Mouse (Mus musculus): ENCODE results near the gene Thap7. TPM values are rescaled to one million over a fixed set of nuclear protein-coding genes. Genes with fewer than 3 reads are reported as not detected.

Thap7 gene
- polyA plus RNA-seq, 1 experiment from 2014 or later = 50.9 TPM

DNA sequence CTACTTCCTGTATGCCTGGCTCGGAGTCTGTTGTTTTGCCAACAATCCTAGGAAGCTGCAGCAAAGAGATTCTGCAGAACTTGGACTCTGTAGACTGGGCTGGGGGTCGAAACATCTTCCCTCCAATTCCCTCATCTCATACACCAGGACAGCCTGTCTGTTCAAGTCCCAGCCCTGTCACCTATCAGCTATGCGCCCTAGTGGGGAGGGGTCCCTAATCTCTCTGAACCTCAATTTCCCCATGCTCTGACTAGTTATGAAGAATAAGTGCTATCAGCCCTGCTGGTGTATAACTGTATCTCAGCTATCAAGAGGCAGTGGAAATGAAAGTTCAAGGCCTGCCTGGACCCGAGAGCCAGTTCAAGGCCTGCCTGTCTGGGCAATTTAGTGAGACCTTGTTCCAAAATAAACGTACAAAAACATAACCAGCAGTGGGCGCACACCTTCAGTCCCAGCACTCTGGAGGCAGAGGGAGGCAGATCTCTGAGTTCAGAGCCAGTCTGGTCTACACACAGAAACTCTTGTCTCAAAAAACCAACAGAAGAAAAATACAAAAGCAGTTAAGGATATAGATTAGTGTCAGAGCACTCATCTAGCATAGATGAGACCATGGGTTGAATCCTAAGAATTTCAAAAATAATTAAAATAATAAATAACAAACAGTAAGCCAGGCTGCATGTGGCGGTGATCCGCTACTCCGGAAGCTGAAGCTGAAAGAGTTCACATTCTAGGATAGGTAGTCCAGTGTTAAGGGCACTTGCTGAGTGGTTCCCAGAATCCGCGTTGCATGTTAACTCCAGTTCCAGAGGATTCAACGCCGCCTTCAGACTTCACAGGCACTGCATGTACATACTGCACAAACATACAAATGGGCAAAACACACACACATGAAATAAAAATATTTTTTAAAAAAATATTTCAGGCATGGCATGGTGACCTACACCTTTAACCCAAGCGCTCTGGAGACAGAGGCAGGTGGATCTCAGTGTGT, 42.2 kb downstream of the Thap7 start:
- 46% methylated on average over 14 of the region's 14 CpGs for WGBS
- H3K9ac ChIP-seq (ENCODE audit: low read depth, low read length) = no peak overlapping the region; the same call in 1 of the 2 replicates
- ATAC-seq (ENCODE audit: low read depth) = 0 out of 2 replicates have a peak, but pooled peaks have one; percentile 1
- H3K9me3 ChIP-seq (ENCODE audit: control insufficient read depth, low read length) = no peaks in the 10 kb centered on the region
- peaks cover 12% of the 10 kb centered on the region; the same call in 1 of the 2 replicates for H3K27me3 ChIP-seq (replicated peaks; ENCODE audit: control insufficient read depth, insufficient read depth, low read length)
- H3K27ac ChIP-seq (replicated peaks; ENCODE audit: low read depth, low read length) = no peak overlapping the region
- DNase-seq (ENCODE audit: low spot score) = peak; percentile 27
- H3K4me2 ChIP-seq (ENCODE audit: low read depth, low read length) = peak overlapping the region; percentile 90
- no peaks in the 10 kb centered on the region for H3K4me1 ChIP-seq (ENCODE audit: control insufficient read depth, insufficient read depth, low read length)
- peaks cover 44% of the 10 kb centered on the region for H3K36me3 ChIP-seq (ENCODE audit: control insufficient read depth, insufficient read depth, low read length)
- H3K4me3 ChIP-seq (ENCODE audit: low read depth, low read length) = peak overlapping the region; percentile 46

GRCm38 (mm10) chr16:17486505-17486904, 44.4 kb downstream of the Thap7 start:
- Histone ChIP-seq H3K27me3 (replicated peaks; ENCODE audit: control insufficient read depth, insufficient read depth, low read length) (peaks cover 12% of the 10 kb centered on the region; the same call in 1 of the 2 replicates), H3K4me1 (ENCODE audit: control insufficient read depth, insufficient read depth, low read length) (no peaks in the 10 kb centered on the region), H3K27ac (replicated peaks; ENCODE audit: low read depth, low read length) (no peak overlapping the region), H3K9me3 (ENCODE audit: control insufficient read depth, low read length) (no peaks in the 10 kb centered on the region), H3K9ac (ENCODE audit: low read depth, low read length) (no peak overlapping the region), H3K36me3 (ENCODE audit: control insufficient read depth, insufficient read depth, low read length) (peaks cover 58% of the 10 kb centered on the region), H3K4me3 (ENCODE audit: low read depth, low read length) (no peak overlapping the region), H3K4me2 (ENCODE audit: low read depth, low read length) (no peak overlapping the region)
- 38% methylated on average over 3 of the region's 3 CpGs for WGBS
- ATAC-seq (ENCODE audit: low read depth) (no peak), DNase-seq (ENCODE audit: low spot score) (peak; percentile 68)

DNA sequence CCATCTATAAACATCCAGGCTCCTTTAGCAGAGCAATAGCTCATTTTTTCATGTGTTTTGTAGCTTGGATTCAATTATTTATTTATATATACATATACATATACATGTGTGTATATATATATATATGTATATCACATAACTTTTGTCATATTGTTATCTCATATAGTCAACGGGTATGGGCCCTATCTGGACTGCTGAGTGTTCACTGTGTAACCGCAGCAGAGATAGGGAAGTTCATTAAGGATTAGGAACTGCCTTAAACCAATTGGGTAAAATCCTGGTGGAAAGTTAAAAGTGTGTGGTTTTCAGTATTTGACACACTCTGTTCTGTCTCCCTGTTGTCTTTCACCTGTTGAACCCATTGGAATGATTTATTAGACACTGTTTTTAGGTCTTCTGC, 49.5 kb downstream of the Thap7 start:
- H3K4me1 ChIP-seq (ENCODE audit: control insufficient read depth, insufficient read depth, low read length) = no peaks in the 10 kb centered on the region
- H3K4me3 ChIP-seq (ENCODE audit: low read depth, low read length) = no peak overlapping the region
- 95% methylated on average over 2 of the region's 2 CpGs for WGBS
- no peak overlapping the region for H3K4me2 ChIP-seq (ENCODE audit: low read depth, low read length)
- no peak for ATAC-seq (ENCODE audit: low read depth)
- H3K36me3 ChIP-seq (ENCODE audit: control insufficient read depth, insufficient read depth, low read length) = peaks cover 64% of the 10 kb centered on the region
- H3K9ac ChIP-seq (ENCODE audit: low read depth, low read length) = no peak overlapping the region
- no peak overlapping the region for H3K27ac ChIP-seq (replicated peaks; ENCODE audit: low read depth, low read length)
- H3K9me3 ChIP-seq (ENCODE audit: control insufficient read depth, low read length) = no peaks in the 10 kb centered on the region
- no peaks in the 10 kb centered on the region for H3K27me3 ChIP-seq (replicated peaks; ENCODE audit: control insufficient read depth, insufficient read depth, low read length)
- no peak for DNase-seq (ENCODE audit: low spot score)

DNA sequence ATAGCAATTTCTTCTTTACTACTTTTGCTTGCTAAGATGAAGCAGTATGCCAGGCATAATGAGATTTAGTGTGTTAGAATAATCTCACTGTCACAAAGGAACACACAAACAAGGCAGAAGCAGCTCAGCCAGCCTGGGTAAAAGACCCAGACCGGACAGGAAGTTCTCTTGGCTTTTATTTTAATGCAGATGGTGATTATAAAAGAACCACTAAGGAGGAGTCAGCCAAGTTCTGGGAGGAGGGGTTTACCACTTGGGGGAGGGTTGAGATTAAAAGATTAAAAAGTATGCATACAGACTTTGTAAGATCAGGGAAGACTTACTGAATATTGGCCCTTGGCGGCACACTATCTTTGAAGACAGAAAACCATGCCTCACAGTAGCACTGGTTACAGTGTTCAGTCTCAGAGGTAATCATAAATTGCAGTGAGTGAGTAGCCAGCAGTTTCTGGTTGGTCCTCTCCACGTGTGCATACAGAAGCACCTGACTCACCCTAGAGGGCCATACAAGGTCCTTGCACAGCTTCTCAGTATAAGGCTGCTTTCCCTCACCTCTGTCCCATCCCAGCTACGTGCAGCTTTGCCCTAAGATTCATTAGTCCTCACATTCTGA, 52.5 kb downstream of the Thap7 start:
- ATAC-seq (ENCODE audit: low read depth) (no peak), DNase-seq (ENCODE audit: low spot score) (no peak)
- Histone ChIP-seq H3K36me3 (ENCODE audit: control insufficient read depth, insufficient read depth, low read length) (peaks cover 34% of the 10 kb centered on the region), H3K27me3 (replicated peaks; ENCODE audit: control insufficient read depth, insufficient read depth, low read length) (no peaks in the 10 kb centered on the region), H3K27ac (replicated peaks; ENCODE audit: low read depth, low read length) (no peak overlapping the region), H3K4me2 (ENCODE audit: low read depth, low read length) (no peak overlapping the region), H3K4me1 (ENCODE audit: control insufficient read depth, insufficient read depth, low read length) (no peaks in the 10 kb centered on the region), H3K9ac (ENCODE audit: low read depth, low read length) (no peak overlapping the region), H3K9me3 (ENCODE audit: control insufficient read depth, low read length) (no peaks in the 10 kb centered on the region), H3K4me3 (ENCODE audit: low read depth, low read length) (no peak overlapping the region)
- 81% methylated on average over 4 of the region's 4 CpGs for WGBS

Other genes with a start within 250 kb of the Thap7 start
- 1.4 and 2.2 TPM in 2 replicates for gene Serpind1, start 199.8 kb downstream of the Thap7 start, polyA plus RNA-seq (2014; fragmentation: Nextera tagmentation; extraction: Ambion mirVana)
- 7.3 and 7.6 TPM in 2 replicates for gene Snap29, start 125.2 kb downstream of the Thap7 start, polyA plus RNA-seq (2014; fragmentation: Nextera tagmentation; extraction: Ambion mirVana)
- gene Pi4ka, start 124.8 kb downstream of the Thap7 start, polyA plus RNA-seq (2014; fragmentation: Nextera tagmentation; extraction: Ambion mirVana) = 29.9 and 30.7 TPM in 2 replicates
- 59.9 and 63.8 TPM in 2 replicates for gene Crkl, start 79.1 kb downstream of the Thap7 start, polyA plus RNA-seq (2014; fragmentation: Nextera tagmentation; extraction: Ambion mirVana)
- gene Aifm3, start 41.5 kb downstream of the Thap7 start, polyA plus RNA-seq (2014; fragmentation: Nextera tagmentation; extraction: Ambion mirVana) = 2.4 and 4.9 TPM in 2 replicates
- 70.4 and 77.2 TPM in 2 replicates for gene Lztr1, start 22.4 kb downstream of the Thap7 start, polyA plus RNA-seq (2014; fragmentation: Nextera tagmentation; extraction: Ambion mirVana)
- 0.69 and 1.8 TPM in 2 replicates for gene Lrrc74b, start 30.1 kb upstream of the Thap7 start, polyA plus RNA-seq (2014; fragmentation: Nextera tagmentation; extraction: Ambion mirVana)
- gene P2rx6, start 30.7 kb upstream of the Thap7 start, polyA plus RNA-seq (2014; fragmentation: Nextera tagmentation; extraction: Ambion mirVana) = 0.84 and 1.5 TPM in 2 replicates
- gene Slc7a4, start 52.1 kb upstream of the Thap7 start, polyA plus RNA-seq (2014; fragmentation: Nextera tagmentation; extraction: Ambion mirVana) = 6.1 and 9.5 TPM in 2 replicates
- 27.9 and 33.6 TPM in 2 replicates for gene Smpd4, start 88.2 kb upstream of the Thap7 start, polyA plus RNA-seq (2014; fragmentation: Nextera tagmentation; extraction: Ambion mirVana)
- 7.9 and 8.1 TPM in 2 replicates for gene Ccdc74a, start 115.3 kb upstream of the Thap7 start, polyA plus RNA-seq (2014; fragmentation: Nextera tagmentation; extraction: Ambion mirVana)
- gene Med15, start 201.8 kb upstream of the Thap7 start, polyA plus RNA-seq (2014; fragmentation: Nextera tagmentation; extraction: Ambion mirVana) = 35.2 and 36.1 TPM in 2 replicates
- 77.1 and 90.9 TPM in 2 replicates for gene Klhl22, start 228.5 kb upstream of the Thap7 start, polyA plus RNA-seq (2014; fragmentation: Nextera tagmentation; extraction: Ambion mirVana)